Mouse (Mus musculus) macrophage (primary cell): ENCODE data around the gene Atad1. TPM values are rescaled to one million over a fixed set of nuclear protein-coding genes. Genes with fewer than 3 reads are reported as not detected.

Experiments
- H3K27ac ChIP-seq: fragments of 350-480 bp; formaldehyde crosslinking; 2 replicates; pipeline ENCODE4 v1.9.0; 2021
- H3K36me3 ChIP-seq: fragments of 350-480 bp; formaldehyde crosslinking; 2 replicates; pipeline ENCODE4 v1.9.0; 2021; ENCODE audit errors: inconsistent target
- H3K4me3 ChIP-seq: fragments of 350-480 bp; formaldehyde crosslinking; 2 replicates; pipeline ENCODE4 v1.9.0; 2021; ENCODE audit errors: inconsistent target
- H3K79me2 ChIP-seq: fragments of 350-480 bp; formaldehyde crosslinking; 2 replicates; pipeline ENCODE4 v1.9.0; 2021; ENCODE audit errors: inconsistent target
- WGBS: methylation state at CpG from one replicate; pipeline ENCODE4 v1.1.7; 2026; ENCODE audit warnings: inconsistent platforms; ENCODE audit not compliant: missing documents; 5-methylcytosine and 5-hydroxymethylcytosine counted together
- polyA plus RNA-seq: library from polyadenylated mRNA; stranded (reverse); fragments of 250-400 nt; gene quantifications from 3 replicates; pipeline ENCODE4 v1.2.4, GENCODE M21; 2018; ENCODE audit warnings: inconsistent platforms

The Atad1 gene
- polyA plus RNA-seq, 1 experiment from 2014 or later: 49.6 TPM

- Histone ChIP-seq H3K79me2 (no peaks in the 10 kb centered on the region), H3K27ac (peak overlapping the region; percentile 77), H3K36me3 (no peaks in the 10 kb centered on the region), H3K4me3 (no peak overlapping the region; the same call in 1 of the 2 replicates)
- 20% methylated on average over 13 of the region's 16 CpGs for WGBS
Measured at GRCm38 (mm10) chr19:32637357-32638275, 102.0 kb downstream of the Atad1 start.

DNA sequence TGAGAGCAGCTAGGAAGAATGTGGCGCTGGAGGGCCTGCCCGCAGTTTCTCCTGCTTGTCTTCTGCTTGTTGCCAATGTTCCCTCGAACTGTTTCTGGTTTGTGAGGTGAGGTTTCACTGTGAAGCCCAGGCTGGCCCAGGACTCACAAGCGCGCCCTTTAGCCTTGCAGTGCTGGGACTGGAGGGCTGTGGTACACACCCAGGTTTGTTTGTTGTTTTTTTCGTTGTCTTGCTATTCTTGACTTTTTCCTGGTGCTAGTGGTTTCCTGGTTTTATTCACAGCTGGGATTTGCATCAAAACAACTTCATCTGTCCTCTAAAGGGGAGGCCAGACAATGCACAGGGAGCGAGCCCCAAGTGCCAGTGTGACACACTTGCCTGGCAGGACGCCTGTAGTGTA is 104.7 kb downstream of the Atad1 start:
- no peak overlapping the region for H3K4me3 ChIP-seq
- H3K79me2 ChIP-seq: no peaks in the 10 kb centered on the region
- 83% methylated on average over 8 of the region's 8 CpGs for WGBS
- no peaks in the 10 kb centered on the region for H3K36me3 ChIP-seq
- no peak overlapping the region for H3K27ac ChIP-seq

GRCm38 (mm10) chr19:32628572-32629132 is 110.9 kb downstream of the Atad1 start:
- no peak overlapping the region for H3K4me3 ChIP-seq
- H3K27ac ChIP-seq: no peak overlapping the region
- H3K36me3 ChIP-seq: no peaks in the 10 kb centered on the region
- no peaks in the 10 kb centered on the region for H3K79me2 ChIP-seq
- 93% methylated on average over 6 of the region's 7 CpGs for WGBS

- Histone ChIP-seq H3K36me3 (no peaks in the 10 kb centered on the region), H3K27ac (no peak overlapping the region)
- WGBS: 79% methylated on average over 4 of the region's 4 CpGs
Measured at GRCm38 (mm10) chr19:32627631-32628030, 112.0 kb downstream of the Atad1 start.

GRCm38 (mm10) chr19:32626768-32627331 is 112.7 kb downstream of the Atad1 start:
- 61% methylated on average over 13 of the region's 13 CpGs for WGBS
- no peak overlapping the region for H3K4me3 ChIP-seq
- H3K79me2 ChIP-seq: no peaks in the 10 kb centered on the region
- no peaks in the 10 kb centered on the region for H3K36me3 ChIP-seq
- H3K27ac ChIP-seq: no peak overlapping the region

More at GRCm38 (mm10) chr19:32627631-32628030, 112.0 kb downstream of the Atad1 start:
- Histone ChIP-seq H3K79me2 (no peaks in the 10 kb centered on the region), H3K4me3 (no peak overlapping the region)

GRCm38 (mm10) chr19:32622142-32622541 is 117.4 kb downstream of the Atad1 start:
- 100% methylated on average over 3 of the region's 3 CpGs for WGBS
- no peak overlapping the region for H3K27ac ChIP-seq
- no peaks in the 10 kb centered on the region for H3K79me2 ChIP-seq
- H3K36me3 ChIP-seq: no peaks in the 10 kb centered on the region
- no peak overlapping the region for H3K4me3 ChIP-seq

Other genes starting within 250 kb of the Atad1 start
- 9.6 to 26.2 TPM (median 20.0 TPM) in 3 replicates for gene Papss2, start 144.0 kb downstream of the Atad1 start, polyA plus RNA-seq
- 29.6 to 30.5 TPM (median 30.4 TPM) in 3 replicates for gene Pten, start 17.7 kb upstream of the Atad1 start, polyA plus RNA-seq